Mouse (Mus musculus): ENCODE results near the gene Wt1. TPM values are rescaled to one million over a fixed set of nuclear protein-coding genes. Genes with fewer than 3 reads are reported as not detected.

Wt1 gene
- polyA plus RNA-seq, 1 experiment from 2014 or later = 0.20 TPM

DNA sequence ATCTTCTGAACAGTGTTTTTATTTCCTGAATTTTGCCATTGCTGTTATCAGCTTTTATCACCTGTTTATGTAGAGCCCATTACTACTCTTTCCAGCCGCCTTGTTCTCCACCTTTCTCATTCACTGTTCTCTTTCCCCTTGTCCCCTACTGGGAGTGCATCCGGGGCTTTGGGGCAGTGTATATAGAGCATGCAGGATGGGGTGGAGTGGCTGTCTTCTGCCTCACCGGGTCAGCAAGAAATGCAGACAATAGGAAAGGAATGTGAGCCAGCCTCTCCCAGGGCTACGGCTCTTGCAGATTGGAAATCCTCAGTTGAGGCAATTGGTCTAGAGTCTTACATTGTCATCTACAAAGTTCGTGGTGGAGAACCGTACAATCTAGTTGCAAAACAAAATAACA, 56.2 kb downstream of the Wt1 start:
- no peak for DNase-seq (ENCODE audit: low spot score)

DNA sequence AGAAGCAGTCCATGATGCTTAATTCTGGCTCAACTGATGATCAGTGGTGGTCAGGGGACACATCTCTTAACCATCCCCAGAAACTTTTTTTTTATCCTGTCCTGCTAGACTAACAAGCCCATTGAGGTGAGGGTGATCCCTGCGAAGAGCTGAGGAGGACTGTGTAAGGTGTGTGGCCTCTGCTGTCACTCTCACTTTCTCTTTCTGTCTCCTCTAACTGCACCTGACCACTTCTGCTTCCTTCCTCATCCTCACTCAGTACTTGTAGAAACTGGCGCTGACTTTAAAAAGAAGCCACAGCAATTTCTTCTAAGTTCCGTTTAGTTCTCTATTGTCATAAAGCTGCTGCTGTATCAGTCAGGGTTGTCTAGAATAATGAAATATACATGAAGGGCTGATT, 58.8 kb downstream of the Wt1 start:
- no peak for DNase-seq (ENCODE audit: low spot score)

DNA sequence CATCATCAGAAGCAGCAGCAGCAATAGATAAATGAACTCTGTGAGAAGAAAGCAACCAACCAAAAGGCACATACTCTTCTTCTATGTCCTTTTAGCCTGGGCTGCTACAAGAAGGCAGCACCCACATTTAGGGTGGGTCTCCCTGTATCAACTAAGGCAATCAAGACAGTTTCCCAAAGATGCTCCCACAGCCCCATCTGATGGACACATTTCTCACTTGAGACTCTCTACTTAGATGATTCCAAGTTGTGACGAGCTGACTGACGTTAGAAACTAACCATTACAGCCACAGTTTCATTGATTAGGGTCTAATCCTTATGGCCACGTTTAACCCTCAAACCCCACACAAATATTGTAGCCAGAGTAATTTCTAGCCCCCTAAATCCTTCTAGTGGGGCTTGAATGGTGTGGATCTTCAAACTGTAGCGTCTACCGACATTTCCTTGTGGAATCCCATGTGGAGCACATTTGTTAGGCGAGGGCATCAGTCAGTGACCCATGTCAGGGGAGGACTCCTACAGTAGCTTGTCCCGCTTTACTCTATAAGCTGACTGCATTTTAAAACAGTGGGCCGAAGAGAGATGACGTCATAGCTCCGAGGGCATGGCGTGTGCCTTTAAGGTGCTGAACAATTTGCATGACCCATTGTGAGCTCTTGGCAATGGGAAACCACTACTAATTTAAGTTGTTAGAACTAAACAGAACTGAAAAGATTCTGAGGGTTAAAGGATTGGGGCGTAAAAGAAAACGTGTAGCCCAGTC, 59.6 kb downstream of the Wt1 start:
- no peak for DNase-seq (ENCODE audit: low spot score)

DNA sequence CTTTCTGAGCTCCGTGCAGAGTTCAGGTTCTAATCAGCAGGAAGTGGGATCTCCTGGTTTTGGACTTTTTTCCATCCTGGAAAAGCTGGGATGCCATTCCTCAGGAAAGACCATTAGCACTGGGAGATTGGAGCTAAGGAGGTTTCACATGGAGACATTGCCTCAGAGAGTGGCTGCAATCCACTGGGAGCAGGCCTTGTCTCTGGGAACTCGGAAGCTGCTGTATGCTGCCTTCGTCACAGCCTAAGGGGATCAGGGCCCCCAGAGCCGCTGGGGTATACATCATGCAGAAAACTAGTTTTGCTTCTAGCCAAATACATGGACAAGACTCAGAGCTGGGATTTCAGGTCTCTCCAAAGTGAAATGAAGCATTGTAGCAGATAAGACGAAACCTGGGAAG, 60.3 kb downstream of the Wt1 start:
- no peak for DNase-seq (ENCODE audit: low spot score)

DNA sequence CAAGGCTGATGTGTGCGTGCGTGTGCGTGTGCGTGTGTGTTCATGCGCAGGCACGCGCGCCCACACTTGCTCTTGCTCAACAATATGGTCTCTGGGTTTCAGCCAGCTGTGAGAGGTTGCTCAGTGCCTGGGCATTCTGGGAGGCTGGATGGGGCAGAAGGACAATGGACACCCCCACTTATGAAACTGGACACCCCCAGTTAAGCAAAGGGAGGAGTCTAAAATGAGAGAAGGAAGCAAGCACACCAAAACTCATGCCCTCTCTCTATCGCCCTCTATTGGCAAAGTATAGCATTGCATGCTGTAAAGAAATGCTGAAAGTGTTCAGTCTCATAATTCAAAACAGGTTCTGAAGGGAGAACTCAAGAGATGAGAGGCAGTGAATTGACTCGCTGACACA, 61.9 kb downstream of the Wt1 start:
- peak; percentile 8 for DNase-seq (ENCODE audit: low spot score)

DNA sequence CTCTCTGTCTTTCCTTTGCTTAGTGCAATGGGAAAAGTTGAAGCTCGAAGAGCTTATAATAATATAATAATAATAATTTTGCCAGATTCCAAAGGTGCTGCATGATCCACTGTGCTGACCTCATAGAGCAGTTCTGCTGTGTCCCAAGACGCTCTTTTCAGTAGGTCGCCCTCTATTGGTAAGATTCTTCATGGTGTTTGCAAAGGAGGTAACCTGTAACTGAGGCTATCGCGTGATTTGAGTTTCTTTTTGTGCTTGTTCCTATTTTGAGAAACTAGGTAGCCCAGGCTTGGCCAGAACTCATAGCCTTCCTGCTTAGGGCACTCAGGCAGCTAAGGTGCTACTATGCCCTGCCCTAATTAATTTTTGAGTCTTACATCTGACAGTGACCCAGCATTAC, 63.0 kb downstream of the Wt1 start:
- DNase-seq (ENCODE audit: low spot score) = peak; percentile 10

DNA sequence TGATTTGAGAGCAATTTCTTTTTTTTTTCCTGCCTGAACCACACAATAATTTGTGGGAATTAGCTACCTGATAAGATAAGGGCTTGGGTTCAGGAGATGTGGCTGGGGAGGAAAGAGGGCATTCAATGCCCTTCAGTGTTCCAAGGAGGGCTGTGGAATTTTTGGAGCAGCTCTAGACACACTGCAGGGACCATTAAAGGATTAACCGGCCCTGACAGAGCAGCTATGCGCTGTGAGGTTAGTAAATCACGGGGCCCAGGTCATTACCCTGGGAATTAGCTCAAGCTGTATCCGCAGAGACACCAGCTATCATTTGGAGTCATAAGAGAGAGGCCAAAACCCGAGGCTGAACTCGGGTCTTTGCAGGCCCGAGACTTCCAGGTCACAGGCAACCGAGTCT, 73.8 kb downstream of the Wt1 start:
- no peak for DNase-seq (ENCODE audit: low spot score)

DNA sequence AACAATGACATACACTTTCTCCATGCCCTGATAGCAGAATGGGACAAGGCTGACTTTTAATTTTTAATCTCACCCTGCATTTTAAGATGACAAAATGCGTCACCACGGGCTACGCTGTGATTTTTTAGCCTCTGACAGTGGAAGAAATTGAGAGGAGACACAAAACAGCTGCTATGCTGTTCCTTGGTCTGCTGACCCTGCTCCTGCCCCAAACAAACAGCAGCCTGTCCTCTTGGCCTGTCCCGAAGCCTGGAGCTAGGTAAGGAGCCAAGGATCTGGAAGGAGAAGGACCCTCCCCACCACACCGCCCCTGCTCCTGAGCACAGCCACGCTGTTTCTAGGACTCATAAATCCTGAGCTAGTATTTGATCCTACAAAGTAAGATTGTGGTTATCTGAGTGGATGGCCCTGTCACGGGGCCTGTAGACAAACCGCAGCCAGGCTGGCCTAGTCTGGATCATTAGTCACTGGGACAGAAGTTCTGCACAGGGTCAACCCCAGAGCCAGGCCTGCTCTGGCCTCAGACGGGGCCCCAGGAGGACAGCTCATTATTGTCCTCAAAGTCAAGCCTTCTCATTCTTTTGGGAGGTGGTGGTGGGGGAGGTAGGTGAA, 80.3 kb downstream of the Wt1 start:
- no peak for DNase-seq (ENCODE audit: low spot score)

DNA sequence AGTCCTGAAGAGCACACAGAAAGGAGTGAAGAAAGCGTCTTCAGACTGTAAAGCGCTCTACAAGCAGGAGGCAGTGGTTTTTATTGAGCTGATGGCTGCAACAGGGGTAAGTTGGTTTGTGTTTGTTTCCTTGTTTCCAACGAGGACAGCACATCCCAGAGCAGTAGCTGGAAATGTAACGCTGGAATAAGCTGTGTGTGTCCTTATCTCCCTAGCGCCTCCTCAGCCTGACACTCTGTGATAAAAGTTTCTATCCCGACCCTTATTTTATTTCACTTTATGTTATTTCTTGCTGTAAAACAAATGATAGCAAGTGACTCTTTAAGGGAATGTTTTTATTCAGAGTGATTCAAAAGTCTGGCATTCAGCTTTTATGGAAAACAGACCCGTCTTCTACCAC, 86.5 kb downstream of the Wt1 start:
- DNase-seq (ENCODE audit: low spot score) = no peak

DNA sequence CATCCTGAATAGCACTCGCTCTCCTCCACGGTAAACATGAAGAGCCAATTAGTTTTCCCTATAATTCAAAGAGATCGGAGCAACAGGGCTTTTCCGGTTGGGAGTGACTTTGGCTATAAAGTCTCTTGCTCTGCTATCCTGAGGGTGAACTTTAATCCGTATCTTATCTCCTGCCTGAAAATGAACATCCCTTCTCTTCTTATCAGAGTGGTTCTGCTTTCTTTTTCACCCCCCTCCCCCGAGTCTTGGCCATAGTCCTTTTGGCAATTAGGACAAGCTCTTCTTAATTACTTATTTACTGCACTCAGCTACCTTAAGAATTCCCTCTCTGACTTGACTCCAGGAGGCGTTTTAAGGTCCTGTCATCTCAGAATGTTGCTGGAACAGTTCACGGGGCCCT, 89.6 kb downstream of the Wt1 start:
- no peak for DNase-seq (ENCODE audit: low spot score)

DNA sequence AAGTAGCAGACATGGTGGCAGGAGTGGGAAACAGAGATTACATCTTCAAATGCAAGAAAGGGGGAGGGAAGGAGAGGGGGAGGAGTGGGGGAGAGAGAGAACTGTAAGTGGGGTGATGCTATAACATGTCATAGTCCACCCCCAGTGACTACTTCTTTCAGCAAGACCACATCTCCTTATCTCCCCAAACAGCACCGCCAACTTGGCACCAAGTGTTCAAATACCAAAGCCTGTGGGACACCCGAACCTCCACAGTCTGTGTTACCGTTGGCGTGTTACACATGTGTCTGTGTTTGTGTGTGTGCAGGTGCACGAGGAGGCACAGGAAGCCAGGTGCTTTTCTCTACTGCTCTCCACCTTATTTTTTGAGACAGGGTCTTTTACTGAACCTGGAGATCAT, 92.9 kb downstream of the Wt1 start:
- no peak for DNase-seq (ENCODE audit: low spot score)

DNA sequence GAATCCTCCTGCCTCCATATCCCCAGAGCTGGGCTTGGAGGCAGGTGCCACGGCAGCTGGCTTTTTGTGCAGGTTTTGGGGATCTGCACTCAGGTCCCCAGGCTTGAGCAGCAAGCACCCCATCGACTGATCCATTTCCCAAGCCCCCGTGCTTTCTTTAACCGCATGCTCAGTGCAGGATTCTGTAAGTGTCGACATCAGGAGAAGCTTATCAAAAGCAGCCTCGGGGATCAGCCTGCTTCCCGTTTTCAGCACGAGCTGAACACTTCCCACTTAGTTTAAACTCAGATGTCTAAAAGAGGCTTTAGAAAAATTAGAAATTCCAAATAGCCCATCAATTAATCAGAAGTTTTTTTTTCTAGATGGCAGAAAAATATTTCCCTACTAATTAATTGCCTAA, 93.3 kb downstream of the Wt1 start:
- no peak for DNase-seq (ENCODE audit: low spot score)

DNA sequence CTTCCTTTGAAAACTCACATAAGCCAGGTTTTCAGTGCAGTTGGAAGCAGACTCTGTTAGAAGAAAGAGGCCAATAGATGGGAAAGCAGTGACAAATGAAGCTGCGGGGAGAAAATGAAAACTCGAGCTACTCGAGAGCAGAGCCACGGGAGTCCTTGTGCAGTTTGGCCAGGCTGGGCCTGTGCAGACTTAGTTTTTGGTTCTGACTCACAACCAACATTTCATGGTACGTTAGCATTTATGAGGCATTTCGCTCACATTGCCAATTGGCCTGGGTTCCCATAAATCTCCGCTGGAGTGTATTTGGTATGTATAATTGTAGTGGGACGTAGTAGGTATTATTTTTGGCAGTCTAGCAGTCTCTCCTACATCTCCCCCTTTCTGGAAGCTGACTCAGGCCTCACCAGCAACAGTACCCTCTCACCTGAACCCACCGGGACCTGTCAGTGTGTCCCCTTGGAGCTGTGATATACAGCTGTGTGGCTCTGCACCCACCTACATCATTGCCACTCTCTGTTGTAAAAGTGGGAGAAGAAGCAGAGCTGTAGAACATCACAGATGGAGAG, 94.5 kb downstream of the Wt1 start:
- no peak for DNase-seq (ENCODE audit: low spot score)

Other genes starting within 250 kb of the Wt1 start
- 403 and 418 TPM in 2 replicates for gene Eif3m, start 109.4 kb upstream of the Wt1 start, polyA plus RNA-seq (2015; fragmentation: Nextera tagmentation; extraction: Ambion mirVana)
- not detected in 2 replicates for gene Gm11060, start 34.5 kb upstream of the Wt1 start, polyA plus RNA-seq (2015; fragmentation: Nextera tagmentation; extraction: Ambion mirVana)
- gene Them7, start 97.8 kb downstream of the Wt1 start, polyA plus RNA-seq (2015; fragmentation: Nextera tagmentation; extraction: Ambion mirVana) = 0.40 and 0.48 TPM in 2 replicates